Comparison of ENCODE assay signal across 8 mouse cellular contexts in the genomic region with DNA sequence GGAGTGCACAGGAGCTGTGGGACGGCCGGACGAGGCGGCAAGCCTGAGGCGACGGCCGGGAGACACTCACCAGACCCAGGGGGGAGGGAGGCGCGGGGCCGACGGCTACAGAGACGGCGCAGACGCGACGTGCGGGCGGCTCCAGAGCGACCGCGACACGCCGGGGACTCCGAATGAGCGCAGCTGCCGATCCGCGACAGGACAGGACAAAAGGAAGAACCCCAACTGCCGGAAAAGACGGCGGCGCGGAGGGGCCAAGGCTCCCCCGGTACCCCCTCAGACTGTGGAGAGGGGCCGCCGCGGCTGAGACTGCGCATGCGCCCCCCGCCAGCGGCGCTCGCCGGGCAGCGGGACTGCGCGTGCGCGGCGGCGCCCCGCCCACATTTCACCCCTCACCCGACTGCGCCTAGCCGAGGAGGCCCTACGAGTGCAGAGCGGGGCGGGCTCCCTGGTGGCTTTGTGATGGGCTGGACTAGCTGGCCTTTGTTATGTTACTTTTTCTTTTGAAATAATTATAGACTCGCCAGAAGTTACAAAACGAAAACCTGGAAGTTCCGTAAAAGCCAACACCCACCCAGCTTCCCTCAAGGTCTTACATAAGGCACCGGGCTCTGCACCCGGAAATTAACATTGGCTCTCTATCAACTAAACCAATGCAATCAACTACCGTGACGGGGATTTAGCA. TPM values are rescaled to one million over a fixed set of nuclear protein-coding genes. Genes with fewer than 3 reads are reported as not detected.
A peak's percentile ranks its signal among the peaks of the same experiment; 100 is the strongest.
DNase-seq lines count a peak whose midpoint lies in the region; ATAC-seq and TF ChIP-seq lines count a peak whose summit lies in the region.

A gene (minus strand): TSS at position 355 of the 685 bp plus-strand sequence.

- peak within 1 kb of the TSS; percentile 91 for H3K9ac ChIP-seq in forebrain, embryonic 12.5 days
- peak within 1 kb of the TSS; percentile 82 for H3K9ac ChIP-seq in heart, postnatal 0 days (replicated peaks; ENCODE audit: low read depth, low read length)
- peak within 1 kb of the TSS; percentile 87 for H3K9ac ChIP-seq in liver, postnatal 0 days (replicated peaks)
- peak within 1 kb of the TSS; percentile 97 for H3K9ac ChIP-seq in neural tube, embryonic 14.5 days (replicated peaks; ENCODE audit: low read depth, low read length)

- peak within 1 kb of the TSS; percentile 72 for H3K4me2 ChIP-seq in forebrain, embryonic 12.5 days
- H3K4me2 ChIP-seq in heart, postnatal 0 days (ENCODE audit: low read depth, low read length): peak within 1 kb of the TSS; percentile 81
- peak within 1 kb of the TSS; percentile 98 for H3K4me2 ChIP-seq in liver, postnatal 0 days (ENCODE audit: low read depth, low read length)
- H3K4me2 ChIP-seq in neural tube, embryonic 14.5 days (ENCODE audit: low read depth, low read length): peak within 1 kb of the TSS; percentile 86

- TF ChIP-seq EP300 in heart, postnatal 0 days (IDR thresholded peaks at IDR 0.05; ENCODE audit: low read depth): no peak
- peak; percentile 53 for TF ChIP-seq EP300 in liver, postnatal 0 days (IDR thresholded peaks at IDR 0.05; ENCODE audit: low read depth)

- H3K27me3 ChIP-seq in E14TG2a.4 (ENCODE audit: insufficient read depth, low read length): no peaks in the 10 kb centered on the region
- no peaks in the 10 kb centered on the region for H3K27me3 ChIP-seq in forebrain, embryonic 12.5 days
- H3K27me3 ChIP-seq in heart, postnatal 0 days (ENCODE audit: control insufficient read depth, insufficient read depth, low read length): no peaks in the 10 kb centered on the region
- H3K27me3 ChIP-seq in liver, postnatal 0 days (ENCODE audit: insufficient read depth, low read length): no peaks in the 10 kb centered on the region
- no peaks in the 10 kb centered on the region for H3K27me3 ChIP-seq in neural tube, embryonic 14.5 days (ENCODE audit: control insufficient read depth, insufficient read depth, low read length)

- no peaks in the 10 kb centered on the region for H3K9me3 ChIP-seq in E14TG2a.4 (ENCODE audit: low read length)
- H3K9me3 ChIP-seq in forebrain, embryonic 12.5 days: no peaks in the 10 kb centered on the region
- no peaks in the 10 kb centered on the region for H3K9me3 ChIP-seq in heart, postnatal 0 days (replicated peaks; ENCODE audit: control insufficient read depth, low read length)
- H3K9me3 ChIP-seq in liver, postnatal 0 days (ENCODE audit: low read length): no peaks in the 10 kb centered on the region
- H3K9me3 ChIP-seq in neural tube, embryonic 14.5 days (ENCODE audit: control insufficient read depth, low read length): no peaks in the 10 kb centered on the region

- WGBS in forebrain, embryonic 12.5 days: under 1% methylated on average over 58 of the region's 65 CpGs
- under 1% methylated on average over 60 of the region's 65 CpGs for WGBS in heart, postnatal 0 days
- under 1% methylated on average over 65 of the region's 65 CpGs for WGBS in large intestine, adult 2 months
- under 1% methylated on average over 48 of the region's 65 CpGs for WGBS in liver, postnatal 0 days (ENCODE audit: insufficient replicate concordance)
- under 1% methylated on average over 64 of the region's 65 CpGs for WGBS in neural tube, embryonic 14.5 days

- H3K4me3 ChIP-seq in E14TG2a.4 (replicated peaks; ENCODE audit: low read length): peak within 1 kb of the TSS; percentile 100
- H3K4me3 ChIP-seq in forebrain, embryonic 12.5 days (replicated peaks): peak within 1 kb of the TSS; percentile 72
- H3K4me3 ChIP-seq in heart, postnatal 0 days (ENCODE audit: low read depth, low read length): peak within 1 kb of the TSS; percentile 65
- peak within 1 kb of the TSS; percentile 99 for H3K4me3 ChIP-seq in liver, postnatal 0 days (ENCODE audit: low read depth, low read length)
- peak within 1 kb of the TSS; percentile 95 for H3K4me3 ChIP-seq in neural tube, embryonic 14.5 days (ENCODE audit: low read depth, low read length)

- TF ChIP-seq CTCF in E14TG2a.4 (conservative IDR thresholded peaks at IDR 0.05; ENCODE audit: low read length): no peak
- TF ChIP-seq CTCF in heart, postnatal 0 days (IDR thresholded peaks at IDR 0.05; ENCODE audit: low read depth): no peak
- no peak for TF ChIP-seq CTCF in liver, postnatal 0 days (IDR thresholded peaks at IDR 0.05; ENCODE audit: low read depth)

- peak; percentile 78 for DNase-seq in c-Kit-positive CD71-positive TER-119-positive erythroid progenitor cells, embryonic 14.5 days (ENCODE audit: low spot score)
- peak; percentile 82 for DNase-seq in heart, postnatal 0 days (ENCODE audit: low spot score)
- no peak for DNase-seq in large intestine, adult 2 months (ENCODE audit: low read depth, low spot score)
- DNase-seq in liver, postnatal 0 days: peak; percentile 95
- DNase-seq in testis, postnatal 10 days (ENCODE audit: low spot score): peak; percentile 96

- peaks cover 66% of the 10 kb centered on the region for H3K4me1 ChIP-seq in E14TG2a.4 (replicated peaks; ENCODE audit: low read depth, low read length)
- H3K4me1 ChIP-seq in forebrain, embryonic 12.5 days: peaks cover 26% of the 10 kb centered on the region
- 0 out of 2 replicates have a peak, but pooled peaks cover 3% of the 10 kb centered on the region for H3K4me1 ChIP-seq in heart, postnatal 0 days (ENCODE audit: control insufficient read depth, insufficient read depth)
- peaks cover 35% of the 10 kb centered on the region for H3K4me1 ChIP-seq in liver, postnatal 0 days (ENCODE audit: insufficient read depth)
- H3K4me1 ChIP-seq in neural tube, embryonic 14.5 days (ENCODE audit: control insufficient read depth, insufficient read depth, low read length): peaks cover 18% of the 10 kb centered on the region

- peak; percentile 95 for ATAC-seq in forebrain, embryonic 12.5 days (ENCODE audit: low FRiP score)
- ATAC-seq in heart, postnatal 0 days (ENCODE audit: insufficient read depth, low read depth): peak; percentile 92
- ATAC-seq in liver, postnatal 0 days: peak; percentile 94
- peak; percentile 90 for ATAC-seq in neural tube, embryonic 14.5 days (ENCODE audit: low read depth)

- H3K27ac ChIP-seq in forebrain, embryonic 12.5 days: peak within 1 kb of the TSS; percentile 89
- H3K27ac ChIP-seq in heart, postnatal 0 days (ENCODE audit: low read depth): peak within 1 kb of the TSS; percentile 89
- peak within 1 kb of the TSS; percentile 91 for H3K27ac ChIP-seq in liver, postnatal 0 days (ENCODE audit: low read depth)
- H3K27ac ChIP-seq in neural tube, embryonic 14.5 days (ENCODE audit: low read depth, low read length): peak within 1 kb of the TSS; percentile 91

- H3K36me3 ChIP-seq in E14TG2a.4 (ENCODE audit: insufficient read depth, low read length): peaks cover 26% of the 10 kb centered on the region
- no peaks in the 10 kb centered on the region for H3K36me3 ChIP-seq in forebrain, embryonic 12.5 days (replicated peaks)
- H3K36me3 ChIP-seq in heart, postnatal 0 days (replicated peaks; ENCODE audit: control insufficient read depth, insufficient read depth, low read length): no peaks in the 10 kb centered on the region
- no peaks in the 10 kb centered on the region for H3K36me3 ChIP-seq in liver, postnatal 0 days (replicated peaks; ENCODE audit: insufficient read depth, low read length)
- H3K36me3 ChIP-seq in neural tube, embryonic 14.5 days (ENCODE audit: control insufficient read depth, insufficient read depth, low read length): no peaks in the 10 kb centered on the region

RNA-seq across cellular contexts. Expression of the gene that starts here (rescaled TPM):
- 149 and 154 TPM in 2 replicates for polyA plus RNA-seq in forebrain, embryonic 12.5 days (2016; fragmentation: Nextera tagmentation; extraction: Ambion mirVana)
- 49.8 and 50.1 TPM in 2 replicates for total RNA-seq in heart, postnatal 0 days (2014; rRNA removed; ENCODE audit: low replicate concordance)
- 53.7 and 57.3 TPM in 2 replicates for polyA plus RNA-seq in heart, postnatal 0 days (2015; fragmentation: Nextera tagmentation; extraction: Ambion mirVana)
- 64.2 and 84.2 TPM in 2 replicates for polyA plus RNA-seq in large intestine, adult 2 months (2012; rRNA removed)
- 32.6 and 34.5 TPM in 2 replicates for polyA plus RNA-seq in liver, postnatal 0 days (2015; fragmentation: Nextera tagmentation; extraction: Ambion mirVana)
- 82.4 and 99.1 TPM in 2 replicates for polyA plus RNA-seq in neural tube, embryonic 14.5 days (2014; fragmentation: Nextera tagmentation; extraction: Ambion mirVana)
